ENCODE assay signal across 8 mouse cellular contexts in the genomic region with DNA sequence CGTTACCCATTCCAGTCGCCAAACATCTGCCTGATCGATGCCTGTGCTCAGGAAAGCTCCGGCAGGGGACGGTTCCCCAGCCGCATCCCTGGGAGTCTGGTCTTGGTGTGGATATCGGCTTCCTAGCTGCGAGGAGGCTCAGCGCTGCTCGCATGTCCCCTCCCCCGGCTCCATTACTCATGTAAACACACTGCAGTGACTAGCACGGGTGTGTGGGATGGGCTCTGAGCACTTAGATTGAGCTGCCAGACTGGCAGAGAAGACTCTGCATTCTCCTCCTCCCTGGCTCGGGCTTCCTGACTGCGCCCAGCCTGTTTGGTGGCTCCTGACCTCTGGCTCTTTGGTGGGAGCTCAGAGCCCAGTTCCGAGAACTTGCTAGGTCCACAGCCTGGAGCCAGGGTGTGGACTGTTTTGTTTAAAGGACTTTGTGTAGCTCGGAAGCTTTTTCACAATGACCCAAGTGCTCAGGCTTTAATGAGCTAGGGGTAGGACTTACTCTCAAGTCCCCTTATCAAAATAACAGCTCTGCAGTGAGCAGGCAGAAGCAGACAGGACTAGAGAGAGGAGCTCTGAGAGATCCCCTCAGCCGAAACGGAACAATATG.
A peak's percentile ranks its signal among the peaks of the same experiment; 100 is the strongest.
DNase-seq lines count a peak whose midpoint lies in the region; ATAC-seq and TF ChIP-seq lines count a peak whose summit lies in the region.

No protein-coding gene starts in this region.

- TF ChIP-seq CTCF in intestine, postnatal 0 days (IDR thresholded peaks at IDR 0.05; ENCODE audit: low read depth) = no peak

- ATAC-seq in embryonic facial prominence, embryonic 14.5 days (ENCODE audit: low read depth) = peak; percentile 95
- ATAC-seq in intestine, postnatal 0 days = peak; percentile 89
- ATAC-seq in megakaryocyte progenitor cell, adult 5-6 weeks (replicated peaks; ENCODE audit: poor library complexity) = peak; percentile 70

- H3K27me3 ChIP-seq in embryonic facial prominence, embryonic 14.5 days (replicated peaks; ENCODE audit: control insufficient read depth, insufficient read depth, low read length) = no peaks in the 10 kb centered on the region
- no peaks in the 10 kb centered on the region for H3K27me3 ChIP-seq in intestine, postnatal 0 days (replicated peaks; ENCODE audit: control insufficient read depth, insufficient read depth, low read length)

- 3% methylated on average over 18 of the region's 18 CpGs for WGBS in embryonic facial prominence, embryonic 14.5 days
- 2% methylated on average over 18 of the region's 18 CpGs for WGBS in intestine, postnatal 0 days

- intact Hi-C loops in left cerebral cortex, postnatal 25 days (cut with DNase I) = loop anchor here (5.0 kb wide), 1 partner anchor 34 kb away; no protein-coding TSS in a partner anchor

- H3K27ac ChIP-seq in embryonic facial prominence, embryonic 14.5 days (replicated peaks; ENCODE audit: low read depth, low read length) = peak overlapping the region; percentile 73
- peak overlapping the region; percentile 76 for H3K27ac ChIP-seq in intestine, postnatal 0 days (ENCODE audit: low read depth, low read length)

- peak overlapping the region; percentile 70 for H3K4me2 ChIP-seq in embryonic facial prominence, embryonic 14.5 days (ENCODE audit: low read depth, low read length)
- H3K4me2 ChIP-seq in intestine, postnatal 0 days (replicated peaks; ENCODE audit: low read depth) = peak overlapping the region; percentile 69

- peak overlapping the region; percentile 42 for H3K4me3 ChIP-seq in embryonic facial prominence, embryonic 14.5 days (ENCODE audit: low read depth, low read length)
- peak overlapping the region; percentile 55 for H3K4me3 ChIP-seq in intestine, postnatal 0 days (ENCODE audit: low read depth, low read length)

- H3K36me3 ChIP-seq in embryonic facial prominence, embryonic 14.5 days (ENCODE audit: control insufficient read depth, insufficient read depth, low read length) = peaks cover 29% of the 10 kb centered on the region
- H3K36me3 ChIP-seq in intestine, postnatal 0 days (ENCODE audit: control insufficient read depth, insufficient read depth) = peaks cover 11% of the 10 kb centered on the region

- no peaks in the 10 kb centered on the region for H3K9me3 ChIP-seq in embryonic facial prominence, embryonic 14.5 days (ENCODE audit: control insufficient read depth, low read length)
- no peaks in the 10 kb centered on the region for H3K9me3 ChIP-seq in intestine, postnatal 0 days (ENCODE audit: control insufficient read depth)

- peak; percentile 89 to 91 for DNase-seq in adrenal gland, postnatal 36 days
- DNase-seq in embryonic facial prominence, embryonic 14.5 days (ENCODE audit: low spot score) = peak; percentile 95
- peak; percentile 99 for DNase-seq in heart, adult 11 months
- peak; percentile 84 to 94 for DNase-seq in left cerebral cortex, postnatal 25 days (ENCODE audit: low spot score in 2 of 2)
- peak; percentile 84 for DNase-seq in right cerebral cortex, postnatal 25 days
- peak; percentile 88 for DNase-seq in yolk sac, embryonic 10.5 days (ENCODE audit: low spot score)

- H3K9ac ChIP-seq in embryonic facial prominence, embryonic 14.5 days (ENCODE audit: low read depth, low read length) = peak overlapping the region; percentile 66
- H3K9ac ChIP-seq in intestine, postnatal 0 days (ENCODE audit: low read depth, low read length) = peak overlapping the region; percentile 59

- H3K4me1 ChIP-seq in embryonic facial prominence, embryonic 14.5 days (ENCODE audit: control insufficient read depth, insufficient read depth, low read length) = peaks cover 20% of the 10 kb centered on the region
- peaks cover 9% of the 10 kb centered on the region; the same call in 1 of the 2 replicates for H3K4me1 ChIP-seq in intestine, postnatal 0 days (replicated peaks; ENCODE audit: control insufficient read depth, insufficient read depth, low read length)

Comparison
In these comparisons a context has a peak if more than half of its experiments do, and no peak if none do; other contexts are left out.
1. Peak in every context shown above with its lines: DNase-seq, ATAC-seq, H3K4me3 ChIP-seq and H3K27ac ChIP-seq.